Mouse (Mus musculus) c-Kit-positive CD71-positive TER-119-negative erythroid progenitor cells, embryonic 14.5 days (primary cell): ENCODE data around the gene Nkx2-2.
"Not testable (repeated sequence)": the region's sequence is repeated elsewhere in the genome, so short reads cannot be mapped to it uniquely, and the experiment has no call there.

Source experiments
- DNase-seq: peaks from one replicate; pipeline ENCODE4 v3.0.0-alpha.2; 2013; ENCODE audit warnings: low read depth

The Nkx2-2 gene

DNA sequence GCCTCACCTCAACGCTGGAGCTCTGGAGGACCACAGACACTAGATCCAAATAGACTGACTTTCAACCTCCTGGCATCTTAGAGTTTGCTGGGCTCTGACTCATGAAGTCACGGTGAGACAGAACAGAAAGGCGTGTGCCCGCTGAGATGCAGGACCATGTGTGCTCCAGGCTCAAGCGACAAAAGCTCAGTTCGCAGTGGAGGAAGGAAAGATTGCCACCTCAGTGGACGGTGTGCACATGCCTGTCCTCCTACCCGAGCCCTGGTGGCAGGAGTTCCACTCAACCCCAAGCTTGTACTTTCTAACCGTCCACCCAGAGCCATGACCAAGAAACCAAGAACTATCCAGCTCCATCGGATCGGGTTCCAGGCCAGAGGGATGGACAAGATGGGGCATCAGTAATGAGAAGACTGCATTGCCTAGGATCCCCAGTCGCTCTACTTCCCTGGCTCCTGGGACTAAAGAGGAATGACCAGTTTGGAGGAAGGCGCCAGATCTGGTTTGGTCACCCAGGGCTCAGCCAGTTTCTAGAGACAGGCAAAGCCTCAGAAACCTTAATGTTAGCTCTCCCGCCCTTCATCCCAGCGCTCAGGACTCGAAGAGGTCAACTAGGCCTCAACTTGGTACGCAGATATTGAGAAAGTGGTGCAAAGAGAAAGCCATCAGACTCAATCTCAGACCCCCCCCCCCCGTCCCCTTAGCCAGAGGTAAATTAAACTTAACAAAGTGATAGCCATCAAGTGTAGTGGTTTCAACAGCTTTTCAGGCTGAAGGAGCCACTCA, 11.9 kb downstream of the Nkx2-2 start:
- DNase-seq: no peak

DNA sequence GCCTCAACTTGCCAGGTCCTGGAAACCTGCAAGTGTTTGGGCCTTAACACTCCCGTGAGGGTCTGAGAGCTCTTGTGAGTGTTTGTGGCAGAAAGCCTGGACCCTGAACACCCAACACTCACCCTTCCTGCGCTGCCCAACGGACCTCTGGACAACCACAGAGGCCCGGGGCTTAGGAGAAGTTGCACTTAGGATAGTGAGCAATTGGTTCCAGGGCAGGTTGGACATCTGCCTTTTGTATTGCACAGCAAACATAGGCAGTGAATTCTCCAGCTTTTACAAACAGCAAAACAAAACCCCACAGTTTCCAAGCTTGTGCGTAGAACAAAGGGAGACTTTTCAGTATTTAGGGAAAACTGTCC, 12.8 kb downstream of the Nkx2-2 start:
- no peak for DNase-seq

DNA sequence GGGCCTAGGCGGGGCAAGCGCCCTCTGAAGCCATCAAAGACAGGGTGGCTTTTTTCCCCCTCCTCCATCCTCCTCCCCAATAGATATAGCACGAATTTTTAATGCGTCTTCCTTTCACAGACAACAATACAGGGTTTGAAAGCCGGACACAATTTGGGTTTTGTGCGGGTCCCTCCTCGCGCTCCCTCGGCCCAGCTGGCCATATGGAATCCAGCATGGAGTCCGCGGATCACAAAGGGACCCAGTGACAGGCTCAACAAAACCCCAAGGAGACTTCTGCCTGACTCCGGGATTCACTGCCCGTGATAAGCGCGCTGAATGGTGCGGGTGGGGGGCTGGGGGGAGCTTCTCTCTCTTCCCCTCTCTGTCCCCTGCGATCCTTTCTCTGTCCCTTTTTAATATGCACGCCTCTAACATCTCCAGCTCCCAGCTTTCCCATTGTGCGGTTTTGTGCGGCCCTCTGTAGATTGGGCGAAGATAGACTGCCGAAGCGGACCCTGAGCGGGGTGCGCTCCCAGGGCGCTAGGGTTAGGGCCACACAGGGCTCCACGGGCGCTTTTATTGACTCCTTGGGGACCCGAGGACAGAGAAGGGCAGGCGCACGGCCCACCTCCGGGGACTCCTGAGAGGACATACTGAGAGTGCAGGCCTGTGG, 13.3 kb downstream of the Nkx2-2 start:
- DNase-seq: no peak

DNA sequence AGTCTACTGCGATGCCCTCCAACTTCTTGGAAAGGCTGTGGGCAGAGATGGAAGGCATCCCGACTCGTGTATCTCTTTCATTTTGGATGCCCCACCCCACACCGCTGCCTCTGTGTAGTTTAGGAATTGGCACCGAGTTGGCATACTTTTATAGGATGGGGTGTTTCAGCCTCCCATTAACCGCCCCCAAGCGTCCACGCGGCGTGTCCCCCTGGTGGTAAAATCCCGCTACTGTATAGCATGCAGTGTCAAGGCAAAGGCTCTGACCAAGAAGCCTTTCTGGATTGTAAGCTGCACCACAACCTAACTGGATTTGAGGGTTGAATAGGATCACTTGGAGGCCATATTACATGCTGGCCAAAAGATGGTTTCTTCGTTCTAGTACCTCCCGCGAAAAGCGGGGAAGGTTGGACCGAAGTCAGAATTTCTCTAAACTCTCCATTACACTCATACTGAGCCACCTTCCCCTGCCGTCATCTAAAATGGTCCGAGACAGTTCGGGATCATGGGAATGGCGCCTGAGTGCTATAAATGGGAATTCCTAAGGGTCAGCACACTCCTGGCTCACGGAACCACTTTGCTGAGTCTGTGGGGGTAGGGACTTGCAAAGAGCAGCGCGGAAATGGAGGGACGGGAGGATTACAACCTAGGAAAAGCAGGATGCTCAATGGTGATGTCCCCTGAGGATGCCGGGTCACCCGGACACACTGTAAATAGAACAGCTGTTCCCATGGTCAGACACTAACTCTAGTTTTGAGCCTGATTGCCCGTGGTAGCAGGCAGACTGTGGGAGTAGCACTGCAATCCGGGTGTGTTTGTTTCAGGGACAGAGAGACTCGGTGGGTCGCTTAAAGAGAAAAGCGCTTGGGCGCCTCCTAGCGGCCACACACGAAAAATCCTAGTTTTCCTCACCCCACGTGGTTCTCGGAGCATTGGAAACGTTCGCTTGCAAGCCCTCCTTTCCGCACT, 15.7 kb downstream of the Nkx2-2 start:
- DNase-seq: peak; percentile 51

DNA sequence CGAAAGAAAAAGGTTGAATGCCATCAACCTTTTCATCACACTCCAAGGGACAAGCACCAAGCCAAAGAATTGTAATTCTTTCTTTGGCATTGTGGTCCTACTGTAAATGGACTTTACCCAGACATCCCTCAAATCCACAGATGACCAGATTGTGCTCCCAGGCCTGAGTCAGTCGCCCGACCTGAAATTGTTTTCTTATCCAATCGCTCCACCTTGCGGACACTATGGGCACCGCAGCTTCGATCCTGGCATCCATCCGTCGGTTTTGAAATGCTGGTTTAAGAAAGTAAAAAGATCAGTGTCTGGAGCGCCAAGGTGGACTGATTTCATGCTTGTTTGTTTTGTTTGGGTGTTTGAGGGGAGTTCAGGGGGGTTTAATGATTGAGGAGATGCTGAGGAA, 16.4 kb downstream of the Nkx2-2 start:
- peak; percentile 59 for DNase-seq

DNA sequence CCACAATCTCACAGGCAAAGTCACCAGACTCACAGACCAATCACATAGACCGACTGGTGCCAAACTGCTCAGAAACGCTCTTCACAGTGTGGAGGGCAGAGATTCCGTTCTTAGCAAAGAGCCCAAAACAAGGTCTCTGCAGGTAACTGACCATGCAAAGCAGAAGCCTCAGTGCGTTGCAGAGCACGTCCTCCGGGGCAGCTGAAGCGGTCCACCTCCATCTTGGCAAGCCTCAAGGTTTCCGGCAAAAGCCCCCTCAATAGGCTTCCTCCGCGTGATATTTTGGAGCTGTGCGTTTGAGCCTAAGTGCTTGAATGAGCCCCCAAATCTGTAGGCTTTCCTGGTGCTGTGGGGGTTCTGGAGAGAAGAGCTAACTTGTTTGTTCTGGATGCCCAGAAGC, 18.7 kb downstream of the Nkx2-2 start:
- DNase-seq: no peak

DNA sequence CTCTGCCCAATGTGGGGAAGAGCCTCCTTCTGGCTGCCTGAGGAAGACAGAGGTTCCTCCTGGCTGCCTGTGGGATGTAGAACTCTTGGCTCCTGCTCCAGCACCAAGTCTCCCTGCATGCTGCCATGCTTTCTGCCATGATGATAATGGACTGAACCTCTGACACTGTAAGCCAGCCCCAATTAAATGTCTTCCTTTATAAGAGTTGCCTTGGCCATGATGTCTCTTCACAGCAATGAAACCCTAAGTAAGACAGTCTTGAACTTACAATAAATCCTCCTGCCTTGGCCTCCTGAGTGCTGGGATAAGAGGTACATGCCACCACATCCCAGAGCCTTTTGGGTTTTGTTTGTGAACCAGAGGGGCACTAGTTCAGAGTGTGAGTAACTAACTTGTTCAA, 20.3 kb downstream of the Nkx2-2 start:
- no peak for DNase-seq

DNA sequence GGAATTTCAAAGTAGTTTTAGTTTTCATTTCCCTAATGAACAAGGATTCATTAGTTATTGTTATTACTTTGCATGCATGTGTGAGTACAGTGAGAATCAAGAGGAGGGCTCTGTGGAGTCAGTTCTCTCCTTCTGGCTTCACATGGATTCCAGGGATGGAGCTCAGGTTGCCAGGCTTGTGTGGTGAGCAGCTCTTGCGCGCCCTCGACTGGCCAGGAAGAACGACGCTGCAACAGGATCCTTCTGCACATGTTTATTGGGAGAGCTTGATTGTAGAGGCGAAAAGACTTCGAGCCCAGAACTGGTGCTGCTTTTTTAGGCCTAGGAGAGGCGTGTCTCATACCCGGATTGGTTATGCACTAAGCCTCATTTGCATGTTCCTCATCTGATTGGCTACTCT, 23.5 kb downstream of the Nkx2-2 start:
- not testable (repeated sequence) for DNase-seq

DNA sequence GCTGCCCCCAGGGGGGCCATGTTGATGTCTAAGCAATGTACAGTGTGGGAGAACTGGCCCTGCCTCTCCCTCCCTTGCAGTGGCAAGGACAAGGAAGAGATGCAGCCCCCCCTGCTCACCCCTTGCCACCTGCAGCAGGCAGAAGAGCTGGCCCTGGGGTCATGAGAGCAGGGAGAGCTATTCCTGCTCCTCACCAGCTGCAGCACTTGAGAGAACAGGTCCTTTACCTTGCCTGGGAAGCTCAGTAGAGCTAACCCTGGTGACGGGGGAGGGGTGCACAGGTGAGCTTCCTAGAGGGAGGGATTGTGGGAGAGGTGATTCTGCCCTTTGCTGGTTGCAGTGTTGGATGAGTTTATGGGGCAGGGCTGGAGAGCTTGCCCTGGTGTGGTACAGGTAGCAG, 28.2 kb downstream of the Nkx2-2 start:
- DNase-seq: no peak

DNA sequence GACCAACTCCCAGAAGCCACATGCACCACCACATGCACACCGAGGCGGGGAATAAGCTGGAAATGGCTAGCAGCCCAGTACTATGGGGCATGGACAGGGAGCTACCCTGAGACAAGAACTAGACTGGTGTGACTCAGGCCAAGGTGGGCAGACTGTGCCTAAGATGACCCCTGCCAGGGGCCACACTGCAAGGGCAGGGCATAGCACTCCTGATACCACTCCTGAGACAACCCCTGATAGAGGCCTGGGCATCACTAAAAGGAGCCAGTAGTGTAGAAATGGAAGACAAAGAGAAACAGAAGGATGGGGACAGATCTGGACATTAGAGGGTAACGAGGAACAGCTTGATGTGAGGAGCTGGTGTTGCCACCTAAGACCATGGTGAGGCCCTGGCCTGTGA, 28.7 kb downstream of the Nkx2-2 start:
- no peak for DNase-seq

DNA sequence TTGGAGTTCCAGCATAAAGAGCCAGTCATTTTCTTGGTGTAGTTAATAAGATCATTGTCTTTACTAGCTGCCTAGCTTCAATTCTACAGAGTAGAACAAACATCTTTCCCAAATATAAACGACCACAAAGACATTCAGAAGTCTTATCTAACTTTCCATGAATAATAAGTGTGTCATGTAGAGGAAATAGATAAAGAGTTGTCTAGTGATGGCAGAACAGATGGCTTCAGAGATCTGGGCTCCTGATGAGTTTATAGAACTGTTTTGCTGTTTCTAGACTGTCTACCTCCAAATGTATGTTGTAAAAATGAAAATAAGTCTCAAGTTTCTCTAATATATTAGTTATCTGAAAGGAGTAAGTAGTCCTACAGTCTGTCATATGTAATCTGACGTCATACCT, 41.5 kb downstream of the Nkx2-2 start:
- DNase-seq: no peak
